Mouse (Mus musculus) spleen, adult 2 months (tissue): ENCODE measurements at regions not wholly inside any gene's neighbourhood (a gene's known extent, or its start where the extent isn't known, plus 50 kb on each side); places are given as distances from the start of the nearest gene placed in this dataset.

Experiments used
- CTCF ChIP-seq: fragments of 200-500 bp; IDR thresholded peaks from 2 replicates; pipeline ENCODE4 v1.5.1; 2011; ENCODE audit warnings: mild to moderate bottlenecking, inconsistent platforms; ENCODE audit not compliant: insufficient read depth, insufficient read length, insufficient replicate concordance; ENCODE audit errors: extremely low read depth
- POLR2A ChIP-seq: fragments of 200-500 bp; IDR thresholded peaks from 2 replicates; pipeline ENCODE4 v1.6.1; 2011; ENCODE audit warnings: low read depth, low read length, inconsistent platforms

DNA sequence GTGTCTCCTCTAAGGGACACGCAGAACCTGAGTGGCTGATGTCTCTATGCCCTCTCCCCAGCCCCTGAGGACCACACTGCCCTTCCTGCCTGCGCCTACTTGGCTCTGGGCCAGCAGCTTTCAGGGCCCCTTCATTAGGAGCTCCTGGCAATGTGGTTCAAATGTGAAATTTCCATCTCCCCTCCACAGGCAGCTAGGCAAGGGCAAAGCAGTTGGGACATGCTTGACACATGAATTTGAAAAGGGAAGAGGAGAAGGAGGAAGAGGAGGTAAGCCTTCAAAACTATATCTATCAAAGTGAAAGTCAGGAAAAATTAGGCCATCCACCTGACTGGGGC, 63.7 kb upstream of the Prep start:
- no peak for TF ChIP-seq POLR2A
- no peak for TF ChIP-seq CTCF
